Mouse (Mus musculus): Measurements from ENCODE around the gene Zfp90.

Gene Zfp90

DNA sequence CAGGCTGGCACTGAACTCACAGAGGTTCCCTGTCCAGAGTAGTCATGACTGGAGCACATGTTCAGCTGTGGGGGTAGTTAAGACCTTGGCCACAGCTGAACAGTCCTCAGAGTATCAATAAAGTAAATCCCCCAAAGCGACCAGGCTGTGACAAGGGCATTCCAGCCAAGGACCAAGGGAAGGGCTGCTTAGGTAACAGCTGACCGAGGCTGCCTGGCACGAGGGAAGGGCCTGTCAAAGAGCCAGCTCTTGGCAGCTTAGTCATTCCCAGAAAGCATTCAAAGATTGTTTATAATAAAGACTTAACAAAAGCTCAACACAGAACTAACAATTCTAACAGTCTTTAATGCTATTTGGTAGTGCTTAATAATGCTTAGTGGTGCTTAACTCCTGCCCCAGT lies 22.7 kb downstream of the Zfp90 start:
- no peak for DNase-seq

DNA sequence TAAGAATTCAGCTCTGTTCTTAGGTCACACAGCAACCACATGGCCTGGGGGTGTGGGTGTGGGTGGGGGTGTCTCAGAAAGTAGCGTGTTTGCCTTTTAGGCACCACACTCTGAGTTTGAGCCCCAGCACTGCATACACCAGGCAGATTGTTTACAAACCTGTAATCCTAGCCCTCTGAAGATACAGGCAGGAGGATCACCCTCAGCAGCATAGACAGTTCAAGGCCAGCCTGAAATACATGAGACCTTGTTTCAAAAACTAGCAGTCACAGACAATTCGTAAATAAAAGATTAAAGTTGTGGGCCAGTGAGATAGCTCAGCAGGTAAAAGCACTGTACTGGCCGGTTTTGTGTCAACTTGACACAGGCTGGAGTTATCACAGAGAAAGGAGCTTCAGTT lies 25.0 kb downstream of the Zfp90 start:
- no peak for DNase-seq

DNA sequence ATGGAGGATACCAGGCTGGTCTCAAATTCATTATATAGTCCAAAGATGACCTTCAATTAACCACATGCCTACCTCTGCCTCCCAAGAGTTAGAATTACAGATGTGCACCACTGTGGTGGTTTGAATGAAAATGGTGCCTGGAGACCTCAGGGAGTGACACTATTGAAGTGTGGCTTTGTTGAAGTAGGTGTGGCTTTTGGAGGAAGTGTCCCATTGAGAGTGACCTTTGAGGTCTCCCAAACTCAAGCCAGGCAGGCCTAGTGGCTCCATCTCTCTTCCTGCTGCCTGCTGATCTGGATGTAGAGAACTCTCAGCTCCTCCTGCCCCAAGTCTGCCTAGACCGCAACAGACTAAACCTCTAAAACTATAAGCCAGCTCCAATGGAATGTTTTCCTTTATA lies 27.6 kb downstream of the Zfp90 start:
- no peak for DNase-seq

DNA sequence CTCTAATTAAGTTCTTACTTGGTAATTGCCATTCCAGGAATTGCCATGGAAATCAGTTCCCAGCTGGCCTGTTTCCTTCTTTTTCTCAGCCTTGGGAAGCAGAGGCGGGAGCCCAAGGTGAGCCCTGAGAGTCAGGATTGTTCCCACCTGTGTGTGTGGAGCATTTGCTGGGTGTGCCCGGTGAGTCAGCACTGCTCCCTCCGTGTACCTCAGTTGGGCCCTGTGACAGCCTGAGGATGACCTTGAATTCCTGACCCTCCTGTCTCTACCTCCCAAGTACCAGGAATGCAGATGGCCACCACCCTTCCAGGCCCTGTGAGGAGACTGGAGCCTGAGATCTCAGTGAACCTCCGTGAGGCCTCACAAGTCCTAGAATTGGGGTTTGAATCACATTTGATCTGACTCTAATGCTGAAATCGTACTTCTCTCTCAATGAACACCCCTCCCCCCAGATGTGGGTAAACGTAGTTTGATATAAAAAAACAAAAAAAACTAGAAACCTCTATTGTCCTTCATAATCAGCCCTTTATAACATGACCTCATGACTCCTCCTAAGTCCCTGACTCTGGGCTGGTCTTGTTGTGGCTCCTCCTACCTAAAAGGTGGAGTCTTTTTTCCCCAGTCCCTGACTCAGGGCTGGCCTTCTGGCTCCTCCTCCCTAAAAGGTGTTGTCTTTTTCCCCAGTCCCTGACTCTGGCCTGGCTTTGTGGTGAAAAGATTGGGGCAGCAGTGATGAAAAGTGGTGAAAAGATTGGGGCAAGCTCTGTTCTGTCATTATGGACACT lies 36.4 kb downstream of the Zfp90 start:
- no peak for DNase-seq

DNA sequence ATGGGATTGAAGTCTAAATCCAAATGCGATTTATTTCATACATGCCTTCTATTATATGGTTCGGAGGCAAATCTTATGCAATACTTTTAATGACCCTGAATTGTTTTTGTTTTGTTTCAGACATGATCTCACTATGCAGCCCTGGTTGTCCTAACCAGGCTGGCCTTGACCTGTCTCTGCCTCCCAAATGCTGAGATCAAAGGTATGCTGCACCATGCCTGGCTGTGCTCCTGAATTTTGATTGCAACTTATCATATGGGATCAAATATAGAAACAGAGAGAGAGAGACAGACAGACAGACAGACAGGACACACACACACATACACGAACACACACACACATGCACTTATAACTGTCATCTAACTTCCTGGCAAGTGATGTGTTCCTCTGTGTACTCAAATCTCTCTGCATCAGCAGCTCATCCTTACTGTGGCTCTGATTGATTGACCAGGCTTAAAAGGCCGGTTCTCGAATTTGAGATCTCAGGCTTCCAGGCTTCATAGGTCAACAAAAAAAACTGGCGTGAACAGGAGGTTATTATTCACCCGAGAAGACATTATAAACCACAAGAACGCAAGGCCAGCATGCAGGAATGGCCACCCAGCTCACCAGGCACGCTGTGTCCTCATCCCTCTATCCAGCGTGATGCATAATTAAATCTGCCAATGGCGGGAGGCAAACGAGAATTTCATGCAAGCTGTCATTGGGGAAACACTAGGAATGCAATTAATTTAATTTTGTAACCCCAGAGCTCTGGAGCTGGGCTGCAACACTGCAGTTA lies 37.8 kb downstream of the Zfp90 start:
- no peak for DNase-seq

DNA sequence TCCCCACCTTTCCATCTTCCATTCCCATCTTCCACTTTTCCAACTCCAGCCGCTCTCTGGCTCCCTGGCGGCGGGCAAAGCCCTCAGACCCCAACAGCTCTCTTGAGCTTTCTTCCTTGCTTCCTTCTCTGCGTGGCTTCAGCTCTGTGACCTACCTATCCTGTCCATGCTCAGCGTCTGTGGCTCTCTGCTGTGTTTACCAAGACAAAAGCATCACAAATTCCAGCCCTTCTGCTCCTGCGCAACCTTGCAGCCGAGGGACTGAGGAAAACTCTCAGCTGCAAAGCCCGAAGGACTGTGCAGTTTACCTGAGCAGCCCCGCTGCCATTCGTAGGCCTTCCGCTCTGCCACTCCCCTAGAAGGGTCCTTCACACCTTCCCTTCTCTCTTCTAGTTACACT lies 38.9 kb downstream of the Zfp90 start:
- DNase-seq, result no peak

DNA sequence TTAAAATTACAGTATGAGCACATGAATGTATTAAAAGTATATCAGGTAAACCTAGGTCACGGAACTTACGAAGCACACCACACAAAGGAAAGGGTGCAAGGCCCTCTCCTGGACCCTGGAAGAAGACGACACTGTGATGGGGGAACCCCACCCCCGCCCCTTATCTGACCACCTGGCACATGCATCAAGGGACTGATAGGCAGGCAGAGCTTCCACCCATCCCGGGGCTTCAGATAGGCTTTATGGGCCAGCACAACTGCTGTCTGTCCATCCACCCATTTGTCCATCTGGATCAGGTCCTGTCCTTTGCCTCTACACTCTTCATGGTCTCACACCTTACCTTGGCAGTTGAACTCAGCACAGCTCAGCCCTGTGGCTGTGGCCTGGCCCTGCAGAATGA lies 47.0 kb downstream of the Zfp90 start:
- DNase-seq, result no peak

DNA sequence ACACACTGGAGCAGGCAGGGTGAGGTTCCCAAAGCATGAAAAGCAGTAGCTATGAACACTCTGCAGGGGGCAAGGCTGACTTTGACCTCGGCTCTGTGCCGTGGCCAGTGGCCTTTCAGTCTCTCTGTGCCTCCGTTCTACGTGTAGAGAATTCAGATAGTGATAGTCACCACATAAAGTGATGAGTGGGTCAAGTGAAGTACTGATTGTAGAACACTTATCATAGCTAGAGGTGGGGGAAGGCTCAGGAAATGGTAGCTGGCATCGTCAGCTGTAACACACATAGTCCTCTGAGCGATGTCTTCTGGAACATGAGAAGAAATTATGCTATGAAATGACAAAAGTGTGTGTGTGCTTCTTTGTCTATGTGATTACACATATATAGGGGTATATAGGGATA lies 48.7 kb downstream of the Zfp90 start:
- DNase-seq, result no peak

DNA sequence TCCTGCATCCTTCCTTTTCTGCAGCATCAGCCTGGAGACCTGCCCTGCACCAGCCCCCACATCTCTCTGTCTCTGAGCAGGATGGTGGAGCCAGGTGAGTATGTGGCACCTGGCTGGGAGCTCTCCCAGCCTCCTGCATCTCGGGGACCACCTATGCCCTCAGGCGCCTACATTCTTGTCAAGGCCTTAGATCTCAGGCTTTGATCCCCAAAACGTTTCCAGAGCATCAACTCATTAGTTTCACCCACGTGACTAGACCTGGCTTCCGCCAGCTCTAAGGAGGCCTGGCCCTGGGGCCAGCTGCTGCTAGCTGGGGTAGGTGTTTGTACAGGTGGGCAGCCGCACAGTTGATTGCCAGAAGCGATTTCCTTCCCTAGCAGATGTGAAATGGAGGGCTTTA lies 54.4 kb downstream of the Zfp90 start:
- no peak for DNase-seq

DNA sequence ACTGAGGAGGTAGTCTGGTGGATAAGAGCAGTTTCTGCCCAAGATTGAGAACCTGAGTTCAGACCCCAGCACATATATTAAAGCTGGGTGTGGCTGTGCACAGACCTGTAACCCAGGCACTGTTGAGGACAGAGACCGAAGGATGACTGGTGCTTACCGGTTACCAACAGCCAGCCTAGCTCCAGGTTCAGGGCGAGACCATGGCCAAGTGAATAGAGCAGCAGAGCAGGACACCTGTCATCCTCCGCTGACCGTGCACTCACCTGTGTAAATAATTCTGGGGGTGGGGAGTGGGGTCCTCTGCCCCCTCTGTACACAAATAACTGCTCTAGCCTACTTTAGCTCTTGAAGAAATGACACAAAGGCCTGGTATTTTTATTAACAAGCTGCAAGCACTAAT lies 58.9 kb downstream of the Zfp90 start:
- no peak for DNase-seq

Measured in thymus, adult 18-20 months (tissue).